Mouse (Mus musculus): ENCODE data around the gene Itpr2. TPM values are rescaled to one million over a fixed set of nuclear protein-coding genes. Genes with fewer than 3 reads are reported as not detected.

The Itpr2 gene
- polyA plus RNA-seq, 1 experiment, result 1.5 TPM

GRCm38 (mm10) chr6:146157099-146157498, 344.9 kb downstream of the Itpr2 start:
- no peak overlapping the region for H3K4me3 ChIP-seq (replicated peaks)
- H3K4me1 ChIP-seq, result peaks cover 24% of the 10 kb centered on the region
- H3K27me3 ChIP-seq (replicated peaks), result no peaks in the 10 kb centered on the region
- H3K36me3 ChIP-seq (replicated peaks; ENCODE audit: low read length), result peaks cover 78% of the 10 kb centered on the region
- H3K9me3 ChIP-seq, result no peaks in the 10 kb centered on the region
- TF ChIP-seq GATA1 (IDR thresholded peaks at IDR 0.05; ENCODE audit: borderline replicate concordance, low read length) (no peak), FLI1 (IDR thresholded peaks at IDR 0.05; ENCODE audit: low read length) (no peak)

- TF ChIP-seq GATA1 (IDR thresholded peaks at IDR 0.05; ENCODE audit: borderline replicate concordance, low read length) (no peak), FLI1 (IDR thresholded peaks at IDR 0.05; ENCODE audit: low read length) (no peak)
Measured at GRCm38 (mm10) chr6:146156536-146156935, 345.5 kb downstream of the Itpr2 start.

GRCm38 (mm10) chr6:146155156-146155734, 346.8 kb downstream of the Itpr2 start:
- H3K36me3 ChIP-seq (replicated peaks; ENCODE audit: low read length), result peaks cover 86% of the 10 kb centered on the region
- H3K9me3 ChIP-seq, result no peaks in the 10 kb centered on the region
- H3K27me3 ChIP-seq (replicated peaks), result no peaks in the 10 kb centered on the region
- no peak for TF ChIP-seq GATA1 (IDR thresholded peaks at IDR 0.05; ENCODE audit: borderline replicate concordance, low read length)
- no peak for TF ChIP-seq FLI1 (IDR thresholded peaks at IDR 0.05; ENCODE audit: low read length)
- H3K4me1 ChIP-seq, result peaks cover 20% of the 10 kb centered on the region
- no peak overlapping the region for H3K4me3 ChIP-seq (replicated peaks)

More at GRCm38 (mm10) chr6:146156536-146156935, 345.5 kb downstream of the Itpr2 start:
- H3K4me1 ChIP-seq, result peaks cover 24% of the 10 kb centered on the region
- H3K4me3 ChIP-seq (replicated peaks), result no peak overlapping the region
- no peaks in the 10 kb centered on the region for H3K27me3 ChIP-seq (replicated peaks)
- H3K9me3 ChIP-seq, result no peaks in the 10 kb centered on the region
- peaks cover 81% of the 10 kb centered on the region for H3K36me3 ChIP-seq (replicated peaks; ENCODE audit: low read length)

- TF ChIP-seq FLI1 (IDR thresholded peaks at IDR 0.05; ENCODE audit: low read length) (no peak), GATA1 (IDR thresholded peaks at IDR 0.05; ENCODE audit: borderline replicate concordance, low read length) (no peak)
- Histone ChIP-seq H3K27me3 (replicated peaks) (no peaks in the 10 kb centered on the region), H3K4me3 (replicated peaks) (no peak overlapping the region), H3K9me3 (peaks cover under 1% of the 10 kb centered on the region; the same call in 1 of the 2 replicates), H3K36me3 (replicated peaks; ENCODE audit: low read length) (peaks cover 94% of the 10 kb centered on the region), H3K4me1 (peaks cover 20% of the 10 kb centered on the region)
Measured at GRCm38 (mm10) chr6:146152843-146153242, 349.2 kb downstream of the Itpr2 start.

- no peak for TF ChIP-seq FLI1 (IDR thresholded peaks at IDR 0.05; ENCODE audit: low read length)
- no peak for TF ChIP-seq GATA1 (IDR thresholded peaks at IDR 0.05; ENCODE audit: borderline replicate concordance, low read length)
- peaks cover 21% of the 10 kb centered on the region for H3K9me3 ChIP-seq
- H3K36me3 ChIP-seq (replicated peaks; ENCODE audit: low read length), result peaks cover 86% of the 10 kb centered on the region
- no peaks in the 10 kb centered on the region for H3K27me3 ChIP-seq (replicated peaks)
- peaks cover 44% of the 10 kb centered on the region for H3K4me1 ChIP-seq
- H3K4me3 ChIP-seq (replicated peaks), result no peak overlapping the region
Measured at GRCm38 (mm10) chr6:146140966-146141585, 360.9 kb downstream of the Itpr2 start.

- Histone ChIP-seq H3K4me3 (replicated peaks) (no peak overlapping the region), H3K27me3 (replicated peaks) (no peaks in the 10 kb centered on the region), H3K9me3 (peaks cover 19% of the 10 kb centered on the region), H3K4me1 (peaks cover 53% of the 10 kb centered on the region), H3K36me3 (replicated peaks; ENCODE audit: low read length) (peaks cover 84% of the 10 kb centered on the region)
- TF ChIP-seq FLI1 (IDR thresholded peaks at IDR 0.05; ENCODE audit: low read length) (no peak), GATA1 (IDR thresholded peaks at IDR 0.05; ENCODE audit: borderline replicate concordance, low read length) (no peak)
Measured at GRCm38 (mm10) chr6:146140171-146140570, 361.9 kb downstream of the Itpr2 start.

- Histone ChIP-seq H3K36me3 (replicated peaks; ENCODE audit: low read length) (peaks cover 62% of the 10 kb centered on the region), H3K4me3 (replicated peaks) (no peak overlapping the region), H3K9me3 (peaks cover 2% of the 10 kb centered on the region; the same call in 1 of the 2 replicates), H3K4me1 (peaks cover 53% of the 10 kb centered on the region), H3K27me3 (replicated peaks) (no peaks in the 10 kb centered on the region)
- TF ChIP-seq FLI1 (IDR thresholded peaks at IDR 0.05; ENCODE audit: low read length) (no peak), GATA1 (IDR thresholded peaks at IDR 0.05; ENCODE audit: borderline replicate concordance, low read length) (no peak)
Measured at GRCm38 (mm10) chr6:146136646-146137045, 365.4 kb downstream of the Itpr2 start.

GRCm38 (mm10) chr6:146136244-146136643, 365.8 kb downstream of the Itpr2 start:
- no peaks in the 10 kb centered on the region for H3K27me3 ChIP-seq (replicated peaks)

GRCm38 (mm10) chr6:146135291-146135690, 366.7 kb downstream of the Itpr2 start:
- no peak for TF ChIP-seq GATA1 (IDR thresholded peaks at IDR 0.05; ENCODE audit: borderline replicate concordance, low read length)
- TF ChIP-seq FLI1 (IDR thresholded peaks at IDR 0.05; ENCODE audit: low read length), result no peak
- H3K4me1 ChIP-seq, result peaks cover 42% of the 10 kb centered on the region
- H3K9me3 ChIP-seq, result no peaks in the 10 kb centered on the region
- no peaks in the 10 kb centered on the region for H3K27me3 ChIP-seq (replicated peaks)
- peak overlapping the region; percentile 14 for H3K4me3 ChIP-seq (replicated peaks)
- peaks cover 56% of the 10 kb centered on the region for H3K36me3 ChIP-seq (replicated peaks; ENCODE audit: low read length)

More at GRCm38 (mm10) chr6:146136244-146136643, 365.8 kb downstream of the Itpr2 start:
- Histone ChIP-seq H3K4me3 (replicated peaks) (peak overlapping the region; percentile 23), H3K4me1 (peaks cover 52% of the 10 kb centered on the region), H3K9me3 (no peaks in the 10 kb centered on the region), H3K36me3 (replicated peaks; ENCODE audit: low read length) (peaks cover 60% of the 10 kb centered on the region)
- TF ChIP-seq GATA1 (IDR thresholded peaks at IDR 0.05; ENCODE audit: borderline replicate concordance, low read length), result no peak
- TF ChIP-seq FLI1 (IDR thresholded peaks at IDR 0.05; ENCODE audit: low read length), result no peak

GRCm38 (mm10) chr6:146133921-146134320, 368.1 kb downstream of the Itpr2 start:
- no peak for TF ChIP-seq GATA1 (IDR thresholded peaks at IDR 0.05; ENCODE audit: borderline replicate concordance, low read length)
- no peak for TF ChIP-seq FLI1 (IDR thresholded peaks at IDR 0.05; ENCODE audit: low read length)
- Histone ChIP-seq H3K36me3 (replicated peaks; ENCODE audit: low read length) (peaks cover 49% of the 10 kb centered on the region), H3K9me3 (peaks cover 3% of the 10 kb centered on the region), H3K27me3 (replicated peaks) (no peaks in the 10 kb centered on the region), H3K4me3 (replicated peaks) (no peak overlapping the region), H3K4me1 (peaks cover 32% of the 10 kb centered on the region)

Data from megakaryocyte, embryonic 14.5 days (primary cell).